Mouse (Mus musculus): ENCODE results near the gene Ppa2. TPM values are rescaled to one million over a fixed set of nuclear protein-coding genes. Genes with fewer than 3 reads are reported as not detected.

Gene Ppa2
- polyA plus RNA-seq, 1 experiment from 2014 or later = 141 TPM

DNA sequence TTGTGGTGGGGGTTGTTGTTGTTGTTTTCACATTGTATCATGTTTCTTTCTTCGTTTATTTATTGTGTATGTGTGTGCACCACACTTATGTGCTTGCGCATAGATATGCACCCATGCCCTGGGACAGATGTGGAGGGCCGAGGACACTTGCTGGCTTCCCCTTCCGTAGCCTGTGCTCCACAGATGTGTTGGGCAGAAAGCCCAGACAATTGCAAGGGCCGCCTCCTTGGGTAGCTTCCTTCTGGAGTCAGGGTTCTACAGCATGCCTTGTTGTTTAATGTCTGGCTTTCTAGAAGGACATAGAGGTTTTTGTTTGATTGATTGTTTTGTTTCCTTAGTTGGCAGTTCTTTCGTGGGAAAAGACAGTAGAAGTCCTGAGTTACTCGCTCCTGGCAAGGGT is 37.6 kb downstream of the Ppa2 start:
- Histone ChIP-seq H3K9me3 (replicated peaks; ENCODE audit: low read length) (no peaks in the 10 kb centered on the region), H3K4me2 (ENCODE audit: low read length) (no peak overlapping the region), H3K4me1 (replicated peaks; ENCODE audit: insufficient read depth, low read length) (no peaks in the 10 kb centered on the region), H3K9ac (ENCODE audit: low read depth, low read length) (no peak overlapping the region), H3K27me3 (ENCODE audit: insufficient read depth, low read length) (no peaks in the 10 kb centered on the region), H3K36me3 (ENCODE audit: insufficient read depth, low read length) (0 out of 2 replicates have a peak, but pooled peaks cover 3% of the 10 kb centered on the region), H3K27ac (no peak overlapping the region), H3K4me3 (replicated peaks; ENCODE audit: low read depth, low read length) (no peak overlapping the region)
- 69% methylated on average over 7 of the region's 7 CpGs for WGBS
- DNase-seq (ENCODE audit: low spot score) = peak; percentile 20
- no peak for TF ChIP-seq CTCF (IDR thresholded peaks at IDR 0.05; ENCODE audit: low read depth)
- ATAC-seq (replicated peaks; ENCODE audit: low FRiP score, low read depth) = no peak

DNA sequence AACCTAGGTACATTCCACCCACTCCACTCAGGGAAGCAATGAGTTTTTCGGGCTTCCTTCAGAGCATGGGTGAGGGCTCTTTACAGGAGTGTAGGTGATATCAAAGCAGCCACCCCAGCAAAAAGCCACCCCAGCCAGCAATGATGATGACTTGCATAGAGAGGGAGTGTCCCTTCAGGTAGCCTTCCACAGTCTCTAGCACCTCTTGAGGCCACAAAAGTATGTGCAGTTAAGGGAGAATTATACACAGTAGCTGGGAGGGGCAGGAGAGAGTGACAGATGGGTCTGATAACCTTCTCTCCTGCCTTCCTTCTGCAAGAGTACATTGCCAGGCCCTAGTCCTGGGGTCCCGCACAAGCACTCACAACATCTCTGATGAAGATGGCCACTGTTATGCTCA is 38.9 kb downstream of the Ppa2 start:
- TF ChIP-seq CTCF (IDR thresholded peaks at IDR 0.05; ENCODE audit: low read depth) = no peak
- DNase-seq (ENCODE audit: low spot score) = no peak

DNA sequence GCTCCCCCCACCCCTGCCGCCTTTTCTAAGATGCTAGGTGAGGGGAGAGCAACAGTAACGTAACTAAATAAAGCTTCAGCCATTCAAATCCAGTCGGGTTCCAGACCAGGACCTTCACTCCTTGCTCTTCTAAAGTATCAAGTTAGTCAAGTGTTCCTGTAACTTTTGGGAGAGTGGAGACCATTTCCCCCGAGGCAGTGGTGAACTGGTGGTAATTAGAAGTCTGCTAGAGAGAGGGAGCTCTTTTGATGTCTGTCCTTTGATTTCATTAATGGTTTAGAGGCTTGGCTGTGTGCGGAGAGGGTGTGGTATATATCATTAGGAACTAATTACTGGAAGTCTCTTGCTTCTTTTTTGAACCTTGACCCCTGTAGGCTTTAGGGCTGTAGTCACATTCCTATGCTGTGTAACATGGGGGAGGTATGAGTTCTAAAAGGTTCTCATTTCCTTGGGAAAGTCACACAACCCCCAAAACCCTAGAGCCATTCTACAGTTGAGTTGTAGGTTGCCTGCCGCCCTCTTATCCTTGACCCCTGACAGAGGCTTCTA is 47.6 kb downstream of the Ppa2 start:
- Histone ChIP-seq H3K9ac (ENCODE audit: low read depth, low read length) (no peak overlapping the region), H3K36me3 (ENCODE audit: insufficient read depth, low read length) (no peaks in the 10 kb centered on the region), H3K4me2 (ENCODE audit: low read length) (no peak overlapping the region), H3K4me1 (replicated peaks; ENCODE audit: insufficient read depth, low read length) (no peaks in the 10 kb centered on the region), H3K4me3 (replicated peaks; ENCODE audit: low read depth, low read length) (no peak overlapping the region), H3K27ac (no peak overlapping the region), H3K9me3 (replicated peaks; ENCODE audit: low read length) (no peaks in the 10 kb centered on the region), H3K27me3 (ENCODE audit: insufficient read depth, low read length) (no peaks in the 10 kb centered on the region)
- ATAC-seq (replicated peaks; ENCODE audit: low FRiP score, low read depth) = no peak
- WGBS = 48% methylated on average over 6 of the region's 6 CpGs
- DNase-seq (ENCODE audit: low spot score) = no peak
- TF ChIP-seq CTCF (IDR thresholded peaks at IDR 0.05; ENCODE audit: low read depth) = no peak

More for the DNA sequence above, 38.9 kb downstream of the Ppa2 start:
- no peak for ATAC-seq (replicated peaks; ENCODE audit: low FRiP score, low read depth)
- Histone ChIP-seq H3K36me3 (ENCODE audit: insufficient read depth, low read length) (0 out of 2 replicates have a peak, but pooled peaks cover 3% of the 10 kb centered on the region), H3K27me3 (ENCODE audit: insufficient read depth, low read length) (no peaks in the 10 kb centered on the region), H3K9ac (ENCODE audit: low read depth, low read length) (no peak overlapping the region), H3K4me3 (replicated peaks; ENCODE audit: low read depth, low read length) (no peak overlapping the region), H3K27ac (no peak overlapping the region), H3K4me1 (replicated peaks; ENCODE audit: insufficient read depth, low read length) (no peaks in the 10 kb centered on the region), H3K9me3 (replicated peaks; ENCODE audit: low read length) (no peaks in the 10 kb centered on the region), H3K4me2 (ENCODE audit: low read length) (no peak overlapping the region)
- WGBS = 98% methylated on average over 2 of the region's 2 CpGs

DNA sequence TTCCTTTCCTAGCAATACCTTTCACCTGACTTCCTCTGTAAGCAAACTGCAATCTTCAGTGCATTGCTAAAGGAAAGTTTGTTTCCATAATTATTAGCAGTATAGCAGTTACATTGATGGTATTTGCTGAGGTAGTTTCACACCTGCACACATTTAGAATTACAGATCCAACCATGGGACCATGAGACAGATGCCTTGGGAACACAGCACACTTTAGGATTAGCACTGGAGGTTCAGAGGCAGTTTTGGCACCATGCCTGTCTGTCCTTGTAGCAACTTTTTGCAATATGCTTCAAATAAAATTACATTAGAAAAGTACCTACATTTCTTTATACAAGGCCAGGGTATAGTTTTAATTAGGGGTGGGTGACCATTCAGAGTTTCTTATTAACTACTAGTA is 48.1 kb downstream of the Ppa2 start:
- Histone ChIP-seq H3K36me3 (ENCODE audit: insufficient read depth, low read length) (no peaks in the 10 kb centered on the region), H3K4me2 (ENCODE audit: low read length) (no peak overlapping the region), H3K4me3 (replicated peaks; ENCODE audit: low read depth, low read length) (no peak overlapping the region), H3K27ac (no peak overlapping the region), H3K9ac (ENCODE audit: low read depth, low read length) (no peak overlapping the region), H3K27me3 (ENCODE audit: insufficient read depth, low read length) (no peaks in the 10 kb centered on the region), H3K4me1 (replicated peaks; ENCODE audit: insufficient read depth, low read length) (no peaks in the 10 kb centered on the region), H3K9me3 (replicated peaks; ENCODE audit: low read length) (no peaks in the 10 kb centered on the region)
- TF ChIP-seq CTCF (IDR thresholded peaks at IDR 0.05; ENCODE audit: low read depth) = no peak
- ATAC-seq (replicated peaks; ENCODE audit: low FRiP score, low read depth) (no peak), DNase-seq (ENCODE audit: low spot score) (no peak)

DNA sequence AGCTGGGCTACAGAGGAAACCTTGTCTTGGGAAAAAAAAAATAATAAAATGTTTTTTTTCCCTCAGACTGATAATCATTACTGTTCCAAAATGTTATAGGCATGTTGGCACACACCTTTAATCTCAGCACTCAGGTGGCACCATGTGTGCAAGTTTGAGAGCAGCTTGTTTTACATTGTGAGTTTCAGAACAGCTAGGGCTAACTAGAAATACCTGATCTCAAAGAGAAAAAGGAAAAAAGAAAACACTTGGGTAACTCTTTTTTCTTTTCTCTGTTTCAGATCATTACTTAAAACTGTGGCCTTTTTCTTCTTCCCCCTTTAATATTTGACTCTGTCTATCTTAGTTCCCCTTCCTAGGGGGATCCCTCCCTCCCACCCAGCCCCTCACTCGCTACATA is 51.5 kb downstream of the Ppa2 start:
- Histone ChIP-seq H3K4me2 (ENCODE audit: low read length) (no peak overlapping the region), H3K27ac (no peak overlapping the region), H3K9ac (ENCODE audit: low read depth, low read length) (no peak overlapping the region), H3K4me1 (replicated peaks; ENCODE audit: insufficient read depth, low read length) (no peaks in the 10 kb centered on the region), H3K27me3 (ENCODE audit: insufficient read depth, low read length) (no peaks in the 10 kb centered on the region), H3K9me3 (replicated peaks; ENCODE audit: low read length) (no peaks in the 10 kb centered on the region), H3K4me3 (replicated peaks; ENCODE audit: low read depth, low read length) (no peak overlapping the region), H3K36me3 (ENCODE audit: insufficient read depth, low read length) (no peaks in the 10 kb centered on the region)
- ATAC-seq (replicated peaks; ENCODE audit: low FRiP score, low read depth) = no peak
- DNase-seq (ENCODE audit: low spot score) = no peak
- no peak for TF ChIP-seq CTCF (IDR thresholded peaks at IDR 0.05; ENCODE audit: low read depth)
- 92% methylated on average over 1 of the region's 1 CpGs for WGBS

DNA sequence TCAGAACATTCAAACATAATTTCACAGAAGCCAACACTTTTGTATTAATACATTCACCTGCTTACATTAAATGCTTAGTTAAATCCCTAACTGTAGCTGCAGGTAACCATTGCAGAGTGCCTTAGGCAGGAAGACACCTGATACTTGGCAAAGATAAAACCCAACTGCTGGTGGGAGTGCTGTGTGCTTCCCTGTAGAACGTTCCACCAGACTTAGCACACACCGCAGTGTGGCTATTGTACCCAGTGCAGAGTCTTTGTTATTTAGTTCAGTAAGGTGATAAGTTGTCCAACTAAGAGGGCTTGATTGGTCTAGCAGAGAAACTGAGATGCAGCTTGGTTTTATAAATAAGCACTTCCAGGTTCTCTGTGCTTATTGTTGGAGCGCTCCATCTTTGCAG is 54.2 kb downstream of the Ppa2 start:
- Histone ChIP-seq H3K9ac (ENCODE audit: low read depth, low read length) (no peak overlapping the region), H3K27ac (no peak overlapping the region), H3K27me3 (ENCODE audit: insufficient read depth, low read length) (no peaks in the 10 kb centered on the region), H3K9me3 (replicated peaks; ENCODE audit: low read length) (no peaks in the 10 kb centered on the region), H3K36me3 (ENCODE audit: insufficient read depth, low read length) (no peaks in the 10 kb centered on the region), H3K4me2 (ENCODE audit: low read length) (no peak overlapping the region), H3K4me1 (replicated peaks; ENCODE audit: insufficient read depth, low read length) (no peaks in the 10 kb centered on the region), H3K4me3 (replicated peaks; ENCODE audit: low read depth, low read length) (no peak overlapping the region)
- DNase-seq (ENCODE audit: low spot score) (peak; percentile 51), ATAC-seq (replicated peaks; ENCODE audit: low FRiP score, low read depth) (no peak)
- 51% methylated on average over 3 of the region's 3 CpGs for WGBS
- TF ChIP-seq CTCF (IDR thresholded peaks at IDR 0.05; ENCODE audit: low read depth) = no peak

DNA sequence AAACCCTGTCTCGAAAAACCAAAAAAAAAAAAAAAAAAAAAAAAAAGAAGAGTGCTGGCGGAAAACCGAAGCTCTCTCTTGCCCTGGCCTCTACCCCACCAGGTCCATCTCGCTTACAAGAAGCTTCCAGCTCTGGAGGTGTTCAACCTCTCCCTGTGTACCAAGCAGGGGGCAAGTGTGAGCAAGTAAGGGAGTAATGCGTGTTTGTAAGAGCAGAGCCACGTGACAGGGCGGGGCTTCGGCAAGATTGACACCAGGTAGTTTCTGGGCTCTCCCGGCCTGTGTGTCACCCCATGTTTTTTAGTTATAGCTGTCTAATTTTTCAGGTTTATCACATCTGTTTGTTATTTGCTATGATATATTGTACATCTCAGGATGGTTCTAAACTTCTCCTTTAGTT is 56.2 kb downstream of the Ppa2 start:
- Histone ChIP-seq H3K4me1 (replicated peaks; ENCODE audit: insufficient read depth, low read length) (no peaks in the 10 kb centered on the region), H3K9ac (ENCODE audit: low read depth, low read length) (no peak overlapping the region), H3K36me3 (ENCODE audit: insufficient read depth, low read length) (no peaks in the 10 kb centered on the region), H3K9me3 (replicated peaks; ENCODE audit: low read length) (no peaks in the 10 kb centered on the region), H3K4me3 (replicated peaks; ENCODE audit: low read depth, low read length) (no peak overlapping the region), H3K4me2 (ENCODE audit: low read length) (no peak overlapping the region), H3K27ac (no peak overlapping the region), H3K27me3 (ENCODE audit: insufficient read depth, low read length) (no peaks in the 10 kb centered on the region)
- ATAC-seq (replicated peaks; ENCODE audit: low FRiP score, low read depth) = no peak
- DNase-seq (ENCODE audit: low spot score) = no peak
- WGBS = 84% methylated on average over 9 of the region's 9 CpGs
- TF ChIP-seq CTCF (IDR thresholded peaks at IDR 0.05; ENCODE audit: low read depth) = no peak

All from kidney, postnatal 0 days (tissue).